8 mouse cellular contexts compared by ENCODE assay signal in the genomic region with DNA sequence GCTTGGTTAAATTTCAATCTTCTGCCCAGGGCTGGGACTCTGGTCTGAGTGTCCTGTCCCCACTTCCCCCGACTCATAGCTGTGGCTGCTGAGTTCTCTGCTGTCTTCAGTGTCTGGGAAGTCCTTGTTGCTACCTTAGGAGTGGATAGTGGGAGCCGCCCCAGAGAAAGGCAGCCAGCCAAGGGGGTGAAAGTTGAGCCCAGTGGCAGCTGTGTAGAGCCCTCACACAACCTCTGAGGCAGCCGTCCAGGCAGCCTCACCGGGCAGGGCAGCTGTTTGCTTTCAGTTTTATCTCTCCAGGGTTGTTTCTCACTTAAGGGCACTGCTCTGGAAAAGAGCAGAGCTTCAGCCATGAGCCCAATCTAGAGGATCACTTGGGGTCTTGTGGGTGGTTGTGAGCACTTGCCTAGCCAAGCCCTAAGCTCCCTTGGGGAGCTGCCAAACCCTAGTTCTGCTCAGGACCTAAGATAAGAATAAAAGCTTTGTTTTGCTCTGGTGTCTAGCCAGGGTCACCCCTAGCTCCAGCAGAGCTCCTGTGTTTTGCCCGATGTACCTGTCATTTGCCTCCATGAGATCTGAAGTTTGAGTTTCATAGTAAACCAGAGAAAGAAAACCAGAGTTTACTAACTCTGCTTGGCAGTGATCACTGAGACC. TPM values are rescaled to one million over a fixed set of nuclear protein-coding genes. Genes with fewer than 3 reads are reported as not detected.
DNase-seq lines count a peak whose midpoint lies in the region; ATAC-seq and TF ChIP-seq lines count a peak whose summit lies in the region.

No protein-coding gene starts in this region.

- no peaks in the 10 kb centered on the region for H3K9me3 ChIP-seq in embryonic facial prominence, embryonic 10.5 days
- no peaks in the 10 kb centered on the region for H3K9me3 ChIP-seq in heart, embryonic 14.5 days (ENCODE audit: control insufficient read depth, low read length)

- H3K4me1 ChIP-seq in embryonic facial prominence, embryonic 10.5 days: no peaks in the 10 kb centered on the region
- H3K4me1 ChIP-seq in heart, embryonic 14.5 days (ENCODE audit: control insufficient read depth in 2 of 2, insufficient read depth in 2 of 2, low read length in 2 of 2): peaks cover 31 to 44% of the 10 kb centered on the region in 2 experiments

- H3K9ac ChIP-seq in heart, embryonic 14.5 days (ENCODE audit: low read length): no peak overlapping the region; the same call in 1 of the 2 replicates

- no peak for TF ChIP-seq CTCF in layer of hippocampus, adult 2 months (conservative IDR thresholded peaks at IDR 0.05)

- H3K4me2 ChIP-seq in heart, embryonic 14.5 days (ENCODE audit: low read length): peak overlapping the region; percentile 44

- no peak for DNase-seq in layer of hippocampus, adult 2 months (ENCODE audit: low spot score in 2 of 2)
- no peak for DNase-seq in layer of hippocampus, adult 8-10 months (ENCODE audit: low spot score in 2 of 2)
- no peak for DNase-seq in embryonic facial prominence, embryonic 10.5 days (ENCODE audit: low spot score)
- DNase-seq in kidney, postnatal 25 days: peak; percentile 88 to 95
- peak; percentile 78 to 81 for DNase-seq in urinary bladder, postnatal 4 days (ENCODE audit: low spot score in 2 of 2)
- no peak for DNase-seq in retina, embryonic 14.5 days (ENCODE audit: low spot score)

- no peaks in the 10 kb centered on the region for H3K27me3 ChIP-seq in embryonic facial prominence, embryonic 10.5 days (replicated peaks; ENCODE audit: low read depth, poor library complexity, severe bottlenecking)
- no peaks in the 10 kb centered on the region for H3K27me3 ChIP-seq in heart, embryonic 14.5 days (ENCODE audit: control insufficient read depth, insufficient read depth, low read length)

- peaks cover 94% of the 10 kb centered on the region for H3K36me3 ChIP-seq in embryonic facial prominence, embryonic 10.5 days (replicated peaks)
- peaks cover 29% of the 10 kb centered on the region for H3K36me3 ChIP-seq in heart, embryonic 14.5 days (ENCODE audit: control insufficient read depth, insufficient read depth, low read length)

- WGBS in embryonic facial prominence, embryonic 10.5 days: 76% methylated on average over 5 of the region's 5 CpGs
- WGBS in heart, embryonic 14.5 days: 8% methylated on average over 5 of the region's 5 CpGs

- peak; percentile 83 for ATAC-seq in heart, embryonic 14.5 days (ENCODE audit: insufficient number of reproducible peaks, insufficient read depth, low FRiP score, low read depth)
- peak; percentile 51 for ATAC-seq in megakaryocyte progenitor cell, adult 5-6 weeks (replicated peaks; ENCODE audit: poor library complexity)

- peak overlapping the region; percentile 73 for H3K27ac ChIP-seq in layer of hippocampus, adult 2 months
- H3K27ac ChIP-seq in embryonic facial prominence, embryonic 10.5 days (replicated peaks): peak overlapping the region; percentile 72
- H3K27ac ChIP-seq in heart, embryonic 14.5 days (replicated peaks in 1 of 2; ENCODE audit: control insufficient read depth in 1 of 2, insufficient read depth in 1 of 2, low read depth in 2 of 2, low read length in 2 of 2): peak overlapping the region; percentile 78 to 88

- H3K4me3 ChIP-seq in layer of hippocampus, adult 2 months: no peak overlapping the region
- no peak overlapping the region for H3K4me3 ChIP-seq in embryonic facial prominence, embryonic 10.5 days
- H3K4me3 ChIP-seq in heart, embryonic 14.5 days (ENCODE audit: control insufficient read depth in 1 of 2, insufficient read depth in 1 of 2, low read depth in 1 of 2, low read length in 2 of 2): 0 out of 4 replicates have a peak overlapping the region, but pooled peaks of 1 of the 2 experiments have one; percentile 0

RNA-seq across cellular contexts. Expression of gene Ucp3, which starts 7.0 kb away (rescaled TPM):
- 1 to 10 TPM; 3.0 to 3.6 TPM for total RNA-seq in layer of hippocampus, adult 2 months (2021)
- 1 to 10 TPM; 2.1 to 2.9 (median 2.2) TPM for total RNA-seq in layer of hippocampus, adult 8-10 months (2022)
- 0.11 TPM in 1 of 2 replicates, not detected in the other for polyA plus RNA-seq in embryonic facial prominence, embryonic 10.5 days (2016; fragmentation: Nextera tagmentation; extraction: Ambion mirVana)
- polyA plus RNA-seq in heart, embryonic 14.5 days (2014; fragmentation: Nextera tagmentation; extraction: Ambion mirVana): 0.08 TPM in 2 replicates
- total RNA-seq in megakaryocyte progenitor cell, adult 5-6 weeks (2015): 0.15 TPM in 1 of 2 replicates, not detected in the other
- total RNA-seq in megakaryocyte progenitor cell, adult 5-6 weeks (2017): not detected in 2 replicates

RNA-seq across cellular contexts. Expression of gene Ucp2, which starts 27.4 kb away (rescaled TPM):
- 10 to 100 TPM; 69.0 to 72.4 TPM for total RNA-seq in layer of hippocampus, adult 2 months (2021)
- 100 to 1,000 TPM in 2 of 4 experiments, 10 to 100 TPM in 2; 40.3 to 175 (median 106) TPM for total RNA-seq in layer of hippocampus, adult 8-10 months (2022)
- 101 and 105 TPM in 2 replicates for polyA plus RNA-seq in embryonic facial prominence, embryonic 10.5 days (2016; fragmentation: Nextera tagmentation; extraction: Ambion mirVana)
- 127 and 130 TPM in 2 replicates for polyA plus RNA-seq in heart, embryonic 14.5 days (2014; fragmentation: Nextera tagmentation; extraction: Ambion mirVana)
- total RNA-seq in megakaryocyte progenitor cell, adult 5-6 weeks (2015): 208 and 232 TPM in 2 replicates
- 90.4 and 97.3 TPM in 2 replicates for total RNA-seq in megakaryocyte progenitor cell, adult 5-6 weeks (2017)

RNA-seq across cellular contexts. Expression of gene Dnajb13, which starts 49.0 kb away (rescaled TPM):
- total RNA-seq in layer of hippocampus, adult 2 months (2021): under 1 TPM; 0.39 to 0.51 TPM
- under 1 TPM in 3 of 4 experiments, not detected in 1; 0.38 to 0.98 (median 0.41) TPM for total RNA-seq in layer of hippocampus, adult 8-10 months (2022)
- polyA plus RNA-seq in embryonic facial prominence, embryonic 10.5 days (2016; fragmentation: Nextera tagmentation; extraction: Ambion mirVana): 0.27 and 0.38 TPM in 2 replicates
- 0.15 TPM in 1 of 2 replicates, not detected in the other for polyA plus RNA-seq in heart, embryonic 14.5 days (2014; fragmentation: Nextera tagmentation; extraction: Ambion mirVana)
- total RNA-seq in megakaryocyte progenitor cell, adult 5-6 weeks (2015): not detected in 2 replicates
- 0.17 TPM in 1 of 2 replicates, not detected in the other for total RNA-seq in megakaryocyte progenitor cell, adult 5-6 weeks (2017)

Comparison
In these comparisons a context has a peak if more than half of its experiments do, and no peak if none do; other contexts are left out.
1. DNase-seq: peak in kidney, postnatal 25 days (2 of 2) and urinary bladder, postnatal 4 days (2 of 2); none in layer of hippocampus, adult 2 months (0 of 2), layer of hippocampus, adult 8-10 months (0 of 2), embryonic facial prominence, embryonic 10.5 days (single experiment) and retina, embryonic 14.5 days (single experiment).
2. Peak in every context shown above with its lines, with median percentiles within 50 percentile points of each other: H3K27ac ChIP-seq.